Comparison of ENCODE assay signal across 22 mouse cellular contexts in genomic region chr4:135057286-135057685, GRCm38 (mm10).
"Had no signal": no experiment of that assay in that cellular context is flagged by ENCODE, and none has a peak within 500 bp of the region (broad histone marks: within the 10 kb centered on the region; RNA-seq: fewer than 3 reads in every experiment).

No protein-coding gene starts in this region.

- H3K4me3 ChIP-seq: heart, adult 2 months; hindbrain, embryonic 13.5 days; hindbrain, embryonic 15.5 days; kidney, embryonic 15.5 days; limb, embryonic 13.5 days; limb, embryonic 15.5 days; liver, embryonic 12.5 days had no signal

- ATAC-seq: forebrain, postnatal 0 days; hindbrain, postnatal 0 days; intestine, embryonic 16.5 days; liver, embryonic 12.5 days had no signal

- H3K9me3 ChIP-seq: hindbrain, embryonic 15.5 days; limb, embryonic 15.5 days had no signal

- H3K4me1 ChIP-seq: hindbrain, embryonic 15.5 days had no signal

- DNase-seq: forebrain, postnatal 0 days; gastrocnemius, postnatal 10 days; heart, adult 11 months; heart, adult 2 months; heart, postnatal 14 days; heart, postnatal 36 days; kidney, adult 11 months; kidney, adult 2 months; kidney, adult 9 months; kidney, postnatal 14 days; kidney, postnatal 36 days; layer of hippocampus, adult 9-11 months; layer of hippocampus, postnatal 36 days; left cerebral cortex, postnatal 4 days had no signal

- H3K27me3 ChIP-seq: hindbrain, embryonic 13.5 days; hindbrain, embryonic 15.5 days; liver, embryonic 12.5 days had no signal

- H3K36me3 ChIP-seq: hindbrain, embryonic 13.5 days; hindbrain, embryonic 15.5 days; kidney, embryonic 15.5 days; limb, embryonic 13.5 days; limb, embryonic 15.5 days; liver, embryonic 12.5 days had no signal
